Mouse (Mus musculus): ENCODE data around the gene Qrich2. TPM values are rescaled to one million over a fixed set of nuclear protein-coding genes. Genes with fewer than 3 reads are reported as not detected.
"Not testable (repeated sequence)": the region's sequence is repeated elsewhere in the genome, so short reads cannot be mapped to it uniquely, and the experiment has no call there.

Gene Qrich2
- total RNA-seq, 2 experiments from 2014 or later, result 0.14 TPM; not detected in 1

DNA sequence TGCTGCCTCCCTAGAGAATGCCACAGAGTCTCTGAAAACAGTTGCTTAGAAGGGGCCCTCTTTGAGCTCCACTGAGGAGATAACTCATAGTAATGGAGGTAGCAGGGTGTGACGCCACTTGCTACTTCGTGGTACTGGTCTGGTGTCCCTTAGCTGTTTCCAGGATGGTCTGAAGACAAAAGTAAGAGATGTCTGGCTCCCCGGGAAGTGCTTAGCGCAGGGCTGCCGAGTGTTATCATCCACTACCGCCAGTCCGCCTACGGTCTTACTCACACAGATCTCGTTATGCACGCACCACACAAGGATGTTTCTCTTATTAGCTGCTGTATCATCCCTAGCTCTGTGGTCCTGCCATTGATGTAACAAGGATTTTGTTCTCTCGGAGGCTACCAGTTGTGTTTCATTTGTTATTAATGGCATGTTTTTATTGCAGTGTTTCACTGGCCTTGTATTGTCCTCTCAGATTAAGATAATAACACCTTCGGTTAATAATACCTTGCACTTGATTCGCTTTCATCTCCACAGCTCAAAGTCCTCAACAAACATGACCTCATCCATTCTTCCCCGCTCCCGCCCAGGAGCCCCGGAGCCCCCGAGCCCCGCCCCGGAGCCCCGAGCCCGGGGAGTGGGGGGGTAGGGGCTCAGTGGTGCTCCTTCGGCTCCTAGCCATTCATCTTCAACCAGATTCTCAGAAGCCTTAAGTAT, 35.2 kb downstream of the Qrich2 start:
- DNase-seq (ENCODE audit: low spot score in 2 of 2), result no peak

DNA sequence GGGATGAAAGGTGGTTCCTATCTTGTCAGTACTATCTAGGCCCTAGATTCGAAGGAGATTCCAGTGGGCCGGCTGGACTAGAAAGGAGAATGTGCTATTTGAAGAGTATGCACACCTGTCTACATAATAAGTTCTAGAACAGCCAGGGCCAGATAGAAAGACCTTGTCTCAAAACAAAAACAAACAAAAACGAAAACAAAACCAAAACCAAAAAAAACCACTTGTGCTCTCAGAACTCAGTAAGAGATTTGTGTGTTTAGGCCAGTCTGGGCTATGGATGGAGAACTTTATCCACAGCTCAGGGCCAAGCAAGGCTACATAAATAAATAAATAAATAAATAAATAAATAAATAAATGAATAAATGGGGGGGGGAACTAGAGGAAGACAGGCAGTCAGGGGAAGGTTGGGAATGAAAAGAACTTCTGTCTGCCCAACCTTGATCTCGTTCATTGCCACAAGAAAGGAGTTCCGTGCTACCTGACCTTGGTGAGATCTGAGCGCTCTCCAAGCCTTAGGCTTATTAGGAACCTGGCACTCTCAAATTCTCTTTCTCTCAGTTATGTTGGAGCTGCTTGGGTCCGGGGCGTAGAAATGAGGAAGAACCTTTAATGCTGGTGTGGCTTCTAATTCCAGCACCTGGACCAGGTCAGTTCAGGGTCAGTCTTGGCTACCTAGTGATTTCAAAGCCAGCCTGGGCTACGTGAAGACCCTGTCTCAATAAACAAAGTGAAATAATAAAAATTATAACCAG, 36.0 kb downstream of the Qrich2 start:
- DNase-seq (ENCODE audit: low spot score in 2 of 2), result no peak

DNA sequence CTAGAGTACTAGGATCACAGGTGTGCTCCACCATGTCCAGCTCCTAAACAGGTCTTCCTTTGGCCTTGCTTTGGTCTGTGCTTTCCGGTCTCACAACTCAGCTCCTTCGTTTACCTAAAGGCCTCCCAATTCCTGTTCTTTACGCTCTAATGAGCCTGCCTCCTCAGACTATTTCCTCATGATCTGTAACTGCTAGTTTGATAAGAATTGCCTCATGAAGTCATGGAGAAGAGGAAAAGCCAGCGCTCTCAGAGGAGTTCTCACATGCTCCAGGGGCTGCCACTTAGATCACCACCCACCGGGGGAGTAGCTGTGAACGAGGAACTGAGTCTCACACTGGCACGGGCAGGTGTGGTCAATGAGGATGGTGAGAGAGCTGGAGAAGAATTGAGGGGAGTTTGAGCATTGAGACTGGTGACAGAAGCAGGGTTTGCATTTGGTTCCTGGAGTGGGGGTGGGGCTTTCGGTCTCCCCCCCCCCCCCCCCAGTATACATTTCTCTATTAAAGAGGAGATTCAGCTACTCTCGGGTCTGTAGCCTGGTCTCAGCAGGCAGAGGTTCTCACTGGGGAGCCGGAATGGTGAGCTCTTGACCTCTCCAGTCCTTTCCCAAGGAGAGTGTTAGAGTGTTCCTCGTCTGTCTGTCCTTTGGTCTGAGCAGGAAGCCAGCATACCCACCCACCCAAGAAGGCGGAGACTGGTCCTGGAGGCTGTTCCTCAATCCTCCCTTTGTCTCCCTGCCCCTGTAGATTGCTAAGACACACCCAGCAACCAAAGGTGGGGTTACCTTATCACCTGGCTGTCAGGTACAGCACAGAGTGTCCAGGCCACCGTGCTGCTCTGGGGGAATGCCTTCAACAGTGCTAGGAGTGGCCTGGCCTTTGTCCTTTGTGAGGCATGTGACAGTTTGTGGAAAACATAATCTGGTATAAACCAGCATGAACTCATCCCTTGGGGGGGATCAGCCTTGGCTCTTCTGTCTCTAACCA, 36.9 kb downstream of the Qrich2 start:
- no peak for DNase-seq (ENCODE audit: low spot score in 2 of 2)

DNA sequence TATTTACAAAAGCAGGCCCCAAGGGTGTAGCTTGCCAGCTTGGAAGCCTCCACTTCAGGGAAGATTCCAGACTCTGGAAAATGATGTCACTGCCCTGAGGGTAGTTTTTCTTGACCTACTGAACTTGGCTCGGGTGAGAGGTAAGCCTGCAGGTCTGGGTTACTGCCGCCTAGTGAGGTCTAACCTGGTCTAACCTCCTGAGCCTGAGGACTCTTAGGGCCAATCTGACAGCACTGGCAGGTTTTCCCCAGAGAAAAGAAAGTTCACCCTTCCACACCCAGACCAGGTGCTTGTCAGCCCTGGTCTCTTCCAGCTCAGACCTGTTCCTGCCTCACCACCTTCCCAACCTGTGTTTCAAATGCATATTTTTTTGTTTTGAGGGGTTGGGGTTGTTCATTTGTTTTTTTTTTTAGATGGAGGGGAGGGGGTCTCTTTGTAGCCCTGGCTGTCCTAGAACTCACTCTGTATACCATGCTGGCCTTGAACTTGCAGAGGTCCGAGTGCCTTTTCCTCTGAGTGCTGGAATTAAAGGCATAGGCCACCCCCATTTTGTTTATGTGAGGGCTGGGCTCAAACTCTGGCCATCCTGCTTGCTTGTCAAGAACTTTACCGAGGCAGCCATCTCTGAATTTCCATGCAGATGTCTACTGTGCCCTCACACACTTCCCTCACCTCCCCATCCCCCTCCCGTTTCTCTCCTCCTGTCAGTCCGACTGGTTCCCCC, 39.0 kb downstream of the Qrich2 start:
- DNase-seq (ENCODE audit: low spot score in 2 of 2), result no peak

DNA sequence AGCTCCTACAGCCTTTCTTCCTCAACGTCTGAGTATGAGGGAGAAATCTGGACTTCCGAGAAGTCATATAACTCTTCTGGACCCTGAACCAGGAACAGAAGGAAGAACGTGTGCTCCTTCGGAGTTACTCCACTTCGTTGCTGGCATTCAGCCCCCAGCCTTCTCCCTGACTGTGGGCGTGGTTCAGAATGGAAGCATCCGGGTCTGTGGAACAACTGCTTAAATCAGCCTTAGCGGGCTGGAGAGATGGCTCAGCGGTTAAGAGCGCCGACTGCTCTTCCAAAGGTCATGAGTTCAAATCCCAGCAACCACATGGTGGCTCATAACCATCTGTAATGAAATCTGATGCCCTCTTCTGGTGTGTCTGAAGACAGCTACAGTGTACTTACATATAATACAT, 39.7 kb downstream of the Qrich2 start:
- DNase-seq (ENCODE audit: low spot score in 2 of 2), result not testable (repeated sequence)

DNA sequence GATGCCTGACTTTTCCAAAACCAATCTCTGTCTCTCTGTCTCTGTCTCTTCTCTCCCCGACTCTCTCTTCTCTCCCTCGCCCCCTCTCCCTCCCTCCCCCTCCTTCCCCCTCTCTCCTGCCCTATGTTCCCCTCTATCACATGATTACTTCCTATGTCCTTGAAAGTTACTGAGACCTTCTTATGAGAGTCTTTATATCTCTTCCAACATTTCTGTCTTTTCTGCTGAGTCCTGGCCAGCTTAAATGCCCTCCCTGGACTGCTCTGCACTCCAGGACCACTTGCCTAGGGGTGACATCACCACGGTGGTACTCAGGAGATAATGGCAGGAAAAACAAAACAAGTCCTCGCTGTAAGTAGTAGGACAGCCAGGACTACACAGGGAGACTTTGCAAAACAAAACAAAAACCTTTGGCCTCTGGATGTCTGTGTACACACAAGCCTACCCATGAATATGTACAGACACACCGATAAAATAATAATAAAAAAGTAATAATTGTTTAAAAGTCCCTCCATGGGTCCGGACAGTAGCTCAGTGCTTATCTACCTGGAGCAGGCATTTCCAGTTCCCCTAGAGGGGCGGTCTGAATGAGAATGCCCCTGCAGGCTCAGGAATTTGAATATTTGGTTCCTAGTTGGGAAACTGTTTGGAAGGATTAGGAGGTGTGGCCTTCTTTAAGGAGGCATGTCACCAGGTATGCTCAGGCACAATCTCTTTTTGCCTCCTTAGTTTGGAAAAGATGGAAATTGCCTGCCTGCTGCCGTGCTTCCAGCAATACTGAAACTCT, 41.2 kb downstream of the Qrich2 start:
- DNase-seq (ENCODE audit: low spot score in 2 of 2), result no peak

DNA sequence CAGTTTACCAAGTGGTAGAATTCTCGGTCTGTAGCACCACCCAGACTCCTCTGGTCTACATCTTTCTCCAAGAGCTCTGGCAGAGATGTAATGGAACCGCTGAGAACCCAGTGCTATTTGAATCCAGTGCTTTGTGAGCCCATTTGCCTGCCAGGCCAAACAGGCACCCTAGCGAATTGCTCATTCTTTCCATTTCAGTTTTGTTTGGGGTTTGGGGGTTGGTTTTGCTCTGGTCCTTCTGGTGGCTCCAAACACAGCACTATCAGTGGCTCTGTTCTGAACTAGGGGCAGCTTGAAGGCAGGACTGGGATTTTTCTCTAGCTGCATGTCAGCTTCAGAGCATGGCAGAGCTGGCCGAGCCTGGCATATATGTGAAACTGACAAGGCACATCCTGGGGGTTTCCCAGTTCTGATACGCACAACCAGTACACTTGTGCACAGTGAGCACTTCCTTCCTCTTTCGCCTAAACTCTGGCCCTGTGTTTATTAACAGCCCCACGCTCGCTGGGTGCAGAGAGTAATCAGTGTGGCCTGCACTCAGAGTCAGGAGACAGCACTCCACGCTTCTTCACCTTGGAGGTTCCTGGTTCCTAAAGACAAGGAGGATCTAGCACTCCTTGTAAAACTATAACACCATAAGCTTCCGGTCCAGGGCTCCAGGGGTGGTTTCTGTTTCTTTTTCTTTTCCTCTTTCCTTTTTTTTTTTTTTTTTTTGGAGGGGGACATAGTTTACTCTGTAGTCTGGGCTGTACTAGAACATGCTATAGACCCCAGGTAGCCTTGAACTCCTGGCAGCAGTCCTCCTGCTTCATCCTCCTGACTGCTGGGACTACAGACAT, 42.0 kb downstream of the Qrich2 start:
- DNase-seq (ENCODE audit: low spot score in 2 of 2), result no peak

DNA sequence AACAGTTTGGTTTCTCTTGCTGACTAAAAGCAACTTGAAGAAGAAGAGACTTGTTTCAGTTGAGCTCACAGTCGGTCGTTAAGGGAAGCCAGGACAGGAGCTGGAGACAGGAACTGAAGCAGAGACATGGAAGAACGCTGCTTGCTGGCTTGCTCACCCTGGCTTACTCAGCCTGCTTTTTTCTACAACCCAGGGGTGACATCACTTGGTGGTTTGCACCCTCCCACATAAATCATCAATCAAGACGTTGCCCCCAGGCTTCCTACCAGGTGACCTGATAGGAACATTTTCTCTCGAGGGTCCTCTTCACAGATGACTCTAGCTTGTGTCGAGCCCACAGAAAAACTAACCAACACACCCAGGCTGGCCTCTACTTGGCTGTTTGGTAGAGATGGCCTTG, 42.8 kb downstream of the Qrich2 start:
- no peak for DNase-seq (ENCODE audit: low spot score in 2 of 2)

DNA sequence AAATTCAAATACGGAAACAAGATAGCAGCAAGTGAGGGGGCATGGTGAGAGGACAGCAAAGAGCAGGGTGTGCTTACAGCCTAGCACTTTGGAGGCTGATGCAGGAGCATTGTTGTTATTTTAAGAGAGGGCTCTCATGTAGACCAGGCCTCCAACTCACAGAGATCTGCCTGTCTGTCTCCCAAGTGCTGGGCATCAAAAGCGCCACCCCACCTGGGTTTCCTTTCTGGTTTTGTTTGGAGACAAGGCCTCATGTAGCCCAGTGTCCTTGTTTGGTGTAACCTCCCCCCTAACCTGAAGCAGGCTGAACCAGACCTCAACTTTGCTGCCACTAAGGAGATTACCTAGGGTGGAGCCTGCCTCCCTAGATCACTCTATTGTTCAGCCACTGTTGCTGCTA, 43.5 kb downstream of the Qrich2 start:
- no peak for DNase-seq (ENCODE audit: low spot score in 2 of 2)

DNA sequence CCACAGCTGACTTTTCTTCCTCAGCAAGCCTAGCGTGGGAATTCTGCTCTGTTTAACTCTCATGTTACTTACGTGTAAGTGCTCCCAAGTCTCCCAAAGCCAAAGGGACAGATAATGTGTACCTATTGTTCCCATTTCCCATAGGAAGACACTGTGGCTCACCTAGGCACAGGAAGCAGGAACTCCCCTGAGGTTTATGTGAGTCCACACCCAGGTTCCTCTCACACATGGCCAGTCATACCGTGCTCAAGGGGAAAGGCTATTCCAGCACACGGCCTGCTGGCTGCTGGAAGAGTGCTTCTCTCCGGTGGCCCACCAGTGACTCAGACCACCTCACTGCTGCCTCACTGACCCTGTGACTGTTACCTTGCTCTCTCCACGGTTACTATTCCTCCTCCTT, 44.9 kb downstream of the Qrich2 start:
- no peak for DNase-seq (ENCODE audit: low spot score in 2 of 2)

DNA sequence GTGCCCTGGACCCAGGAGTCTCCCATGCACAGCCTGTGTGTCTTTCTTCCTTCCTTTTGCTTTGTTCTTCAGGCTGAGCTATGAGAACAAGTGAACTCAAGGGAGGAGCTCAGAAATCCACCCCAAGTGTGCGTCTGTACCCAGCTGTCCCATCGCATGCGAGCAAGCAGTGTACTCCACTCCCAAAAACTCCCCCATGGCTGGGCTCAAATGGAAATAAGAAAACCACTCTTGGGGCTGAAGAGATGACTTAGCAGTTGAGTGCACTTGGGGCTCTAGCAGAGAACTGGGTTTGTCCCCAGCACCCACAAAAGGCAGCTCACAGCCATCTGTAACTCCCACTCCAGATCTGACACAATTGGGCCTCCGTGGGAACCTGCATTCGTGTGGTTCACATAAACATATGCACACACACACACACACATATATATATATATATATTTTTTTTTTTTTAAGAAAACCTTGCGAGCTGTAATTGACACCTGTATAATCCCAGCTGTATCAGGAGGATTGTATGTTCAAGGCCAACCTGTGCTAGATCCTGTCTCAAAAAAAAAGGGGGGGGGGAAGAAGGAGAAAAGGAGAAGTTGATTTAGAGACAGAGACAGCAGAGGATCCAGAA, 47.1 kb downstream of the Qrich2 start:
- DNase-seq (ENCODE audit: low spot score in 2 of 2), result no peak

DNA sequence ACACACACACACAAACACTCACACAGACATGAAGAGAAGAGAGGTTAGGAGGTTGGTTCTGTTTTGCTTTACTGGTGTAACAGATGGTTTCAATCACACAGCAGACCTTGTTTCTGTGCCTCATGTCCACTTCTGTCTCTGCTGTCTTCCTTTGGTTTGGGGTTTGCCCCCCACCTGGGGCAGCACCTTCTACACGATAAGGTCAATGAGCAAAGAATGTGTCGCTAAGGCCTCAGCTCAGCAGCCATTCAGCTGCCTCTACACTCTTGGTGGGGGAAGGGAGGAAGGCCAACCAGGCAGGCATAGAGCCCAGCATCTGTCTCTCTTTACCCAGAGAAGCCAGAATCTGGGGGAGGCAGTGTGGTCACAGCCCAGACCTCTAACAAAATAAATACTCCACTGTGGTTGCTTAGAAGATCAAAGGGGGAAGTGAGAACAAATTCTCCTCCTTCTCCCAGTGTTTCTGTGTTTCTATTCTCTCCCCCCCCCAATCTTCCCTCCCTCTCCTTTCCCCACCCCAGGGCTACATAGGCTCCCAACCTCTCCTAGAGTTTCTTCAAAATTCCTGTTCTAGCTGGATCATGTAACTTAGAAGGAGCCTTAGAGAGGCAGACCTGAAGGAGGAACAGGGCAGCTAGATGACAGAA, 47.7 kb downstream of the Qrich2 start:
- no peak for DNase-seq (ENCODE audit: low spot score in 2 of 2)

DNA sequence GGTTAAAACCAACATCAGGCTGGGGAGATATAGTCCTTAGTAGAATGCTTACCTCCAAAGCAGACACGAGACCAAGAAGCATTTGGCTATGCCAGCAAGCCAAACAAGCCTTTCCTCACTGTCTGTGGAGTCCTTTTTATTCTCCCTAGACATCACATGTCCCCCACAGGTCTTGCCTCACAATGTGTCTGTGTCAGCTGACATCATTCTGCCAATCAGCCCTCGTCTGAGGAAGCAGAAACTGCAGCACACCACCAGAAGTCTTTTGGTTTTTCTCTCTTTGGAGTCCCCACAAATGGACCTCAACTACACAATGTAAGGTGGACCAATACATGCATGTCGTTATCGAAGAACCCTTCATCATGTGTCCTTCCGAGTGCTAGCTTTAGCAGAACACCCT, 49.0 kb downstream of the Qrich2 start:
- DNase-seq (ENCODE audit: low spot score in 2 of 2), result no peak

DNA sequence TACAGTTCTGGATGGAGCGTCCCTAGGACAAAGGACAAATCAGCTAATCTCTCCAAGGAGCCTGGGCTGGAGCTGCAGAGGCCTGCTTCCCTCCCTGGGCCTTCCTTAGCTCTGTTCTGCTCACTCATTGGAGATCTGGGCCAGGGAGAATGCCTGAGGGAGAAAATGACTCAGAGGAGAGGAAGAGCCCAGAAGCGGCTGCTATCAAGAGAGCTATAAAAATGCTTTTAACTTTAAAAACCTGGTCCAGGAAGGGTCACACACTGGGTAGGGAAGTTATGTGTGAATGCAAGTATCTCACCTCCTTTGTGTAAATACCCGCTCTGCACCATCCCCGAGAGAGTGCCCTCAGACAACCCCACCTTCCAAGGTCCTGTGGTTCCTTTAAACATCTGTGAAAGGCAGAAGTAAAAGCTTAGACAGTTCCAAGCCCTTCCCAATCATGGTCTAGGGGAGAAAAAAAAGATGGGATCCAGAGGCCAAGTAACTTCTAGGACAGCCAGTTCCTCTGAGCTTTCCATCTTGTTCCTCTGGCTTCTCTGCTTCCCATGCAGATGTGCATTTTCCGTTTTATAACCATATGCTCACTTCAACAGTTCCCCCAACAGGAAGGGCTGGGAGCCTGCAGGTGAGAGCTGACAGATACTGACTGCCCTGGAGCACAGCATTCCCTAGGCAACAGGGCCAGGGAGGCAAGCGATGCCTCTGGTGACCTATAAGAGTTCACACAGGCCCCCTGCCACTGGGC, 49.7 kb downstream of the Qrich2 start:
- DNase-seq (ENCODE audit: low spot score in 2 of 2), result no peak

DNA sequence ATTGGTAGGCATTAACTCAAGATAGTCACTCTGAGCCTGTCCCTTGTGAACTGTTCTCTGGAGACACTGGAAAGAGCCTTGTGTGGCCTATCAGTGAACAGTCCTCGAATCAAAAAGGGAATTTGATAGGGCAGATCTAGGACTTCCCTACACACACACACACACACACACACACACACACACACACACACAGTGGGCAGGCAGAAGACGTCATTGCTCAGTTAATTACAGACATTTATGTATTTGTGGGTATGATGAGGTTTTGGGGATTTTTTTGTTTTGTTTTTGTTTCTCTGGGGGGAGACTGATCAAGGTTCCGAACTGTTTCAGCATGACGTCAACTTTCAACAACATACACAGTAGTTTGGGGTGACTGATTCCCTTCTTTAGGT, 52.4 kb downstream of the Qrich2 start:
- DNase-seq (ENCODE audit: low spot score in 2 of 2), result no peak

DNA sequence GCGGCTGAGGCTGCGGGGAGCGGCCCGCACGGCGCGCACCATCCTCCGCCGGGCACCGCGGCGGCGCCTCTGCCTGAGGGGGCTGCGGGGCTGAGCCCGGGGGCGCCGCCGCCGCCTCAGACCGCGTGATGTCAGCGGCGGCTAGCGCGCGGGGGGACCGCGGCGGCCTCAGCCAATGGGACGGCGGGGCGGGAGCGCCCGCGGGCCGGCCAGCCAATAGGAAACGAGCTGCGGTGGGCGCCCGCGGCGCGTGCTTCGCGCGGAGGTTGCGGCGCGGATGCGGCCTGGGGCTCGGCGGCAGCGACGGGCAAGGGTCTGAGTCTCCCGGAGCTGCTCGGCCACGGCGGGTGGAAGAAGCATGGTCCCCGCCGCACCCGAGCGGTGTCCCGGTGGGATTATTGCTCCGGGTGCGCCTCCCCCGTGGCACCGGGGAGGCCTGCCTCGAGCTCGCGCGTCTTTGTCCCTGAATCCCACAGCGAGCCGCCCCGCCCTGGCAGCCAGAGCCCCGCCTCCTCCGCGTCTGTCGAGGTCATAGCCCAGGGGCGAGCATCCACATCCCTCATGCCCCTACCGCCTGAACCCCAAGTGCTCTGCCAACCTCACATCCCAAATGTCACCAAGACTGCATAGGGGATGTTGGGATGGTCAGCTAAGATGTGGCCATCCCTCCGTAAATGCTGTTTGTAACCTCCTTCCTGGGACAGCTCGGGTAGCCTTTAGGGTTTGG, 53.0 kb downstream of the Qrich2 start, which contains the start of gene Rnf157:
Gene Rnf157 (minus strand): TSS at position 129 of the 727 bp plus-strand sequence.
- peak; percentile 45 to 46 for DNase-seq (ENCODE audit: low spot score in 2 of 2)
